Mouse (Mus musculus) lung, postnatal 10 days (tissue): ENCODE data around the gene Igfbp7.

ENCODE experiments used
- DNase-seq: peaks from one replicate; pipeline ENCODE4 v3.0.0; 2021

The Igfbp7 gene

GRCm38 (mm10) chr5:77404941-77405340 lies 2.9 kb downstream of the Igfbp7 start:
- DNase-seq: no peak

GRCm38 (mm10) chr5:77402901-77403300 lies 4.9 kb downstream of the Igfbp7 start:
- DNase-seq: no peak

- DNase-seq: peak; percentile 44
These were observed 5.7 kb downstream of the Igfbp7 start for GRCm38 (mm10) chr5:77402137-77402536.

GRCm38 (mm10) chr5:77400823-77401222 lies 7.0 kb downstream of the Igfbp7 start:
- DNase-seq: peak; percentile 62

GRCm38 (mm10) chr5:77400151-77400550 lies 7.7 kb downstream of the Igfbp7 start:
- peak; percentile 77 for DNase-seq

GRCm38 (mm10) chr5:77399076-77399475 lies 8.8 kb downstream of the Igfbp7 start:
- no peak for DNase-seq

GRCm38 (mm10) chr5:77398285-77399057 lies 9.4 kb downstream of the Igfbp7 start:
- peak; percentile 67 for DNase-seq

GRCm38 (mm10) chr5:77393990-77394618 lies 13.7 kb downstream of the Igfbp7 start:
- no peak for DNase-seq

- no peak for DNase-seq
These were observed 14.7 kb downstream of the Igfbp7 start for GRCm38 (mm10) chr5:77393094-77393619.

- no peak for DNase-seq
These were observed 17.6 kb downstream of the Igfbp7 start for GRCm38 (mm10) chr5:77390272-77390671.

- DNase-seq: no peak
These were observed 19.5 kb downstream of the Igfbp7 start for GRCm38 (mm10) chr5:77388359-77388758.

- DNase-seq: no peak
These were observed 20.5 kb downstream of the Igfbp7 start for GRCm38 (mm10) chr5:77387414-77387704.

- DNase-seq: peak; percentile 47
These were observed 21.0 kb downstream of the Igfbp7 start for GRCm38 (mm10) chr5:77386596-77387413.

- DNase-seq: no peak
These were observed 21.8 kb downstream of the Igfbp7 start for GRCm38 (mm10) chr5:77385900-77386595.

GRCm38 (mm10) chr5:77385221-77385620 lies 22.6 kb downstream of the Igfbp7 start:
- DNase-seq: no peak

- DNase-seq: no peak
These were observed 23.1 kb downstream of the Igfbp7 start for GRCm38 (mm10) chr5:77384724-77385123.

GRCm38 (mm10) chr5:77383799-77384554 lies 23.9 kb downstream of the Igfbp7 start:
- peak; percentile 34 for DNase-seq

GRCm38 (mm10) chr5:77381686-77382085 lies 26.2 kb downstream of the Igfbp7 start:
- no peak for DNase-seq

- DNase-seq: no peak
These were observed 26.6 kb downstream of the Igfbp7 start for GRCm38 (mm10) chr5:77381283-77381682.

- DNase-seq: no peak
These were observed 27.4 kb downstream of the Igfbp7 start for GRCm38 (mm10) chr5:77380321-77380901.

GRCm38 (mm10) chr5:77379434-77380135 lies 28.3 kb downstream of the Igfbp7 start:
- DNase-seq: no peak
